Mouse (Mus musculus) liver, postnatal 0 days (tissue): Measurements from ENCODE around the gene Sgce.

Experiments used
- CTCF ChIP-seq: sonication (generic); IDR thresholded peaks from 2 replicates; pipeline ENCODE4 v1.5.1; 2016; ENCODE audit warnings: antibody characterized with exemption, low read depth
- EP300 ChIP-seq: IDR thresholded peaks from 2 replicates; pipeline ENCODE4 v1.6.1; 2016; ENCODE audit warnings: antibody characterized with exemption, low read depth, mild to moderate bottlenecking

- TF ChIP-seq CTCF (no peak), EP300 (no peak)
Observed at GRCm38 (mm10) chr6:4695778-4696177, 51.2 kb downstream of the Sgce start.
